Mouse (Mus musculus) kidney, embryonic 15.5 days (tissue): ENCODE measurements at regions not wholly inside any gene's neighbourhood (a gene's known extent, or its start where the extent isn't known, plus 50 kb on each side); places are given as distances from the start of the nearest gene placed in this dataset.
A peak's percentile ranks its signal among the peaks of the same experiment; 100 is the strongest.

Experiments used
- ATAC-seq: fragments of 200-750 bp; cut with Nextera tagmentation; replicated peaks from 2 replicates; pipeline ENCODE4 v1.8.0; 2017; ENCODE audit warnings: moderate TSS enrichment; ENCODE audit not compliant: low FRiP score
- H3K27ac ChIP-seq: fragments of 300-500 bp; sonication (generic); 2 replicates; pipeline ENCODE4 v1.5.1; 2015; ENCODE audit warnings: mild to moderate bottlenecking, inconsistent platforms
- H3K27me3 ChIP-seq: fragments of 300-500 bp; sonication (generic); 2 replicates; pipeline ENCODE4 v1.6.1; 2015; ENCODE audit warnings: inconsistent platforms
- H3K36me3 ChIP-seq: fragments of 300-500 bp; sonication (generic); 2 replicates; pipeline ENCODE4 v1.6.1; 2015; ENCODE audit warnings: inconsistent platforms
- H3K4me1 ChIP-seq: fragments of 300-500 bp; sonication (generic); 2 replicates; pipeline ENCODE4 v1.6.1; 2015; ENCODE audit warnings: inconsistent platforms
- H3K4me2 ChIP-seq: fragments of 300-500 bp; sonication (generic); 2 replicates; pipeline ENCODE4 v1.6.1; 2015; ENCODE audit warnings: moderate library complexity, mild to moderate bottlenecking, inconsistent platforms
- H3K4me3 ChIP-seq: fragments of 300-500 bp; sonication (generic); replicated peaks from 2 replicates; pipeline ENCODE4 v1.5.1; 2015; ENCODE audit warnings: mild to moderate bottlenecking, inconsistent platforms
- H3K9ac ChIP-seq: fragments of 300-500 bp; sonication (generic); 2 replicates; pipeline ENCODE4 v1.6.1; 2015; ENCODE audit warnings: mild to moderate bottlenecking, inconsistent platforms
- H3K9me3 ChIP-seq: fragments of 300-500 bp; sonication (generic); replicated peaks from 2 replicates; pipeline ENCODE4 v1.6.1; 2016; ENCODE audit warnings: inconsistent platforms
- WGBS: fragments of 180-500 bp; shearing (Covaris S2); methylation state at CpG from one replicate; pipeline ENCODE4 v1.1.7; 2015; ENCODE audit warnings: mixed read lengths; 5-methylcytosine and 5-hydroxymethylcytosine counted together

DNA sequence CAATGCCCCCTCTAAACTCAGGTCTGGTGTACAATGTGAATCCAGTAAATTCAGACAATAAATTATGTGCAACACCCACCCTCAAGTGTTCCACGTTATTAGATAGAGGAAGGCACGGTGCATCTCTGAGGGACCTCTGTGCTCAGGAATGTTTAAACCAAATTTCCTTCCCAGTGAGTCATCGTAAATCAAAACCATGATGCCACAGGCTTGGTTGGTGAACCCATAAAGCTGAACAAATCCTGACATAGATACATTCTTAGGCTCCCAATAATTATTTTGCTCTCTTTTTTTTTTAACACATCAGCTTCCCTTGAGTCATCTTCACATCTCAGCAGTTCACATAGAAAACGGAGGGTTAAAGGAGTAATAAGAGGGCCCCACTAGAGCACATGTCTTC is 173.6 kb upstream of the Zpld1 start:
- Histone ChIP-seq H3K4me1 (peaks cover 10% of the 10 kb centered on the region), H3K9ac (no peak overlapping the region), H3K27ac (no peak overlapping the region), H3K4me2 (peak overlapping the region; percentile 33; the same call in 1 of the 2 replicates), H3K36me3 (no peaks in the 10 kb centered on the region), H3K27me3 (no peaks in the 10 kb centered on the region), H3K4me3 (no peak overlapping the region), H3K9me3 (no peaks in the 10 kb centered on the region)
- 39% methylated on average over 4 of the region's 4 CpGs for WGBS
- ATAC-seq, result no peak

DNA sequence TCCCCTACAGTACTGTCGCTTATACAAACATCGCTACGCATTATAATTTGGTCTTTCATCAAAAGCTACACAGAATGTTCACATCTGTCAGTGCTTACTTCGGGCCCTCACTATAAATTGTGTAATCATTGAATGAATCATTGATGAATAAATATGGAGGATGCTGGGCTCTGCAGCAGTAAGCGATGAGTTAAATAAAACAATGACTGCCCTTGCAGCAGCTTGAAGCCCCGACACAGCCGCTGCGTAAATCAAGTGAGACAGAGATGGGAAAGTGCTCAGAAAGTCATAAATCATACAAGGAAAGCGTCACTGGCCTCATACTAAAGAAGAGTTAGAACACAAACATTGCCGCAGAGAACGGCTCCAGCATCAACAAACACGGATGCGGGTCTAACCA is 172.9 kb upstream of the Zpld1 start:
- 21% methylated on average over 13 of the region's 13 CpGs for WGBS
- Histone ChIP-seq H3K4me2 (peak overlapping the region; percentile 33), H3K9ac (no peak overlapping the region), H3K27me3 (no peaks in the 10 kb centered on the region), H3K9me3 (no peaks in the 10 kb centered on the region), H3K27ac (no peak overlapping the region), H3K36me3 (no peaks in the 10 kb centered on the region), H3K4me3 (no peak overlapping the region), H3K4me1 (peaks cover 10% of the 10 kb centered on the region)
- peak; percentile 44; the same call in 1 of the 2 replicates for ATAC-seq

DNA sequence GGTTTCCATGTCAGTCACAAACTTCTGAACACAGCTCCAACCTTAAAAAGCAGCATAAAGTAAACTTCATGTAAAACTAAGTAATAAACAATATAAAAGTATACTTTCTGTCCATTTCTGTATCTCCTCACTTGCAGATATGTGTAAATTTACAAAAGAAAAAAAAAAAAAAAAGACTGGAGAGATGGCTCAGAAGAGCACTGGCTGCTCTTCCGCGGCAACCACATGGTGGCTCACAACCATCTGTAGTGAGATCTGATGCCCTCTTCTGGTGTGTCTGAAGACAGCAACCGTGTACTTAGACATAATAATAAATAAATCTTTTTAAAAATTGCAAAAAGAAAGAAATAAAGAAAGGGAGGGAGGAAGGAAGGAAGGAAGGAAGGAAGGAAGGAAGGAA is 171.9 kb upstream of the Zpld1 start:
- Histone ChIP-seq H3K4me3 (no peak overlapping the region), H3K27me3 (no peaks in the 10 kb centered on the region), H3K9me3 (no peaks in the 10 kb centered on the region), H3K4me1 (peaks cover 10% of the 10 kb centered on the region), H3K36me3 (no peaks in the 10 kb centered on the region), H3K27ac (no peak overlapping the region), H3K4me2 (no peak overlapping the region), H3K9ac (no peak overlapping the region)
- ATAC-seq, result no peak
- 69% methylated on average over 3 of the region's 3 CpGs for WGBS

DNA sequence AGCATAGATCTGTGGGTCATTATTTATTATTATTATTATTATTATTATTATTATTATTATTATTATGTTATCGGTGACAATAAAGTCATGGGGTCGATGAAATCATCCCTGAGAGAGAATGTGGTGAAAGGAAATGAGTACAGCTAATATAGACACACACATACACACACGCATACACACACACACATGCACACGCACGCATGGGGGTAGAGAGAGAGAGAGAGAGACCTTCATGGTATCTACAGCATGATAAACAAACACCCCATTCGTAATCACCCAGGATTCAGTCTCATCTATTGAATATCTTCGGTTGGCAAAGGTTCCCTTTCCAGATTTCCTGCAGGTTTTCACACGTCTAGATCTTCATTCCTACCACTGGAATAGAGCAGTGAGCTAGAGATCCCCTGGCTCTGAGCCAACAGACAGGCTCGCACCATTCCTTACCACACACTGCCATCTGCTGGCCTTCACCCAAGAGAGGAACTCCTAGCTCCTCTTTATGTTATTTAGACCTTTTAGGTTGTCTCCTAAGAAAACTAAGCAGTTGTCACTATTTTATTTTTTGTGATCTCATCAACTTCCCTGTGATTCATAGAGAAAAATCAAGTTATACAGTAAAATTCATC is 171.2 kb upstream of the Zpld1 start:
- Histone ChIP-seq H3K9ac (no peak overlapping the region), H3K4me2 (no peak overlapping the region), H3K36me3 (no peaks in the 10 kb centered on the region), H3K4me3 (no peak overlapping the region), H3K9me3 (no peaks in the 10 kb centered on the region), H3K4me1 (peaks cover 10% of the 10 kb centered on the region), H3K27me3 (no peaks in the 10 kb centered on the region), H3K27ac (no peak overlapping the region)
- 50% methylated on average over 9 of the region's 9 CpGs for WGBS
- ATAC-seq, result peak; percentile 84

DNA sequence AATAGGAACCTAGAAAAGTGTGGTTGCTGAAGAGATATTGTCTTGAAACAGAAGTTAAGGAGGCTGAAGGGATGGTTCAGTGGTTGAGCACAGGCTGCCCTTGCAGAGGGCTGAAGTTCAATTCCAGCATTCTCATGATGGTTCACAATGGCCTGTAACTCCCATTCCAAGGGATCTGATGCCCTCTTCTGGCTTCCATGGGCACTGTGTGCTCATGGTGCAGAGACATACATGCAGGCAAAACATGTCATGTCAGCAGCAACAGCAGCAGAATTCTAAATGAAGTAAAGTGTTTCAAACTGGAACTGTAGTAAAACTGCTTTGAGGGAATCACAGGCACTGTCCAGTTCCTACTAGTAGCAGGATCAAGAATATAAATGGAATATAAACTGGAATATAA is 162.7 kb upstream of the Zpld1 start:
- H3K4me2 ChIP-seq, result no peak overlapping the region
- no peak for ATAC-seq
- H3K4me1 ChIP-seq, result no peaks in the 10 kb centered on the region
- H3K9me3 ChIP-seq, result no peaks in the 10 kb centered on the region
- no peaks in the 10 kb centered on the region for H3K27me3 ChIP-seq
- no peak overlapping the region for H3K9ac ChIP-seq
- no peak overlapping the region for H3K4me3 ChIP-seq
- H3K36me3 ChIP-seq, result no peaks in the 10 kb centered on the region
- no peak overlapping the region for H3K27ac ChIP-seq

DNA sequence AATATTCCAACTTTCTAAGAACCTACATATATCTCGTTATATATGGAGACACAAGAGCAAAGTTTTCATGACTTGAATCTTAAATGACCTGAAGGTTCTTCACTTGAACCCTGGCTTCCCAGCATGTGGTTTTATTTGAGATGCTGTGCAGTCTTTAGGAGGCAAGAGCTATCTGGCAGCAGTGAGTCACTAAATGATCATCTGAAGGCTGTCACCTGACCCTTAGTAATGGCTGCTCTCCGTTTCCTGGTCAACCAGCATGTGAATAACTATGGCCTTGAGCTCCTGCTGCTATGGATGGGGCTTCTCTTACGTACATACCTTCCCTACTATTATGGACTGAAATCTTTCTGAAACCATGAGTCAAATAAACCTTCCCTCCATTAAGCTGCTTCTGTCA is 149.8 kb upstream of the Zpld1 start:
- H3K4me1 ChIP-seq, result no peaks in the 10 kb centered on the region
- H3K27ac ChIP-seq, result no peak overlapping the region
- no peak overlapping the region for H3K4me3 ChIP-seq
- no peaks in the 10 kb centered on the region for H3K27me3 ChIP-seq
- ATAC-seq, result no peak
- H3K9me3 ChIP-seq, result no peaks in the 10 kb centered on the region
- WGBS, result 82% methylated on average over 3 of the region's 3 CpGs
- no peak overlapping the region for H3K9ac ChIP-seq
- H3K36me3 ChIP-seq, result no peaks in the 10 kb centered on the region
- no peak overlapping the region for H3K4me2 ChIP-seq

DNA sequence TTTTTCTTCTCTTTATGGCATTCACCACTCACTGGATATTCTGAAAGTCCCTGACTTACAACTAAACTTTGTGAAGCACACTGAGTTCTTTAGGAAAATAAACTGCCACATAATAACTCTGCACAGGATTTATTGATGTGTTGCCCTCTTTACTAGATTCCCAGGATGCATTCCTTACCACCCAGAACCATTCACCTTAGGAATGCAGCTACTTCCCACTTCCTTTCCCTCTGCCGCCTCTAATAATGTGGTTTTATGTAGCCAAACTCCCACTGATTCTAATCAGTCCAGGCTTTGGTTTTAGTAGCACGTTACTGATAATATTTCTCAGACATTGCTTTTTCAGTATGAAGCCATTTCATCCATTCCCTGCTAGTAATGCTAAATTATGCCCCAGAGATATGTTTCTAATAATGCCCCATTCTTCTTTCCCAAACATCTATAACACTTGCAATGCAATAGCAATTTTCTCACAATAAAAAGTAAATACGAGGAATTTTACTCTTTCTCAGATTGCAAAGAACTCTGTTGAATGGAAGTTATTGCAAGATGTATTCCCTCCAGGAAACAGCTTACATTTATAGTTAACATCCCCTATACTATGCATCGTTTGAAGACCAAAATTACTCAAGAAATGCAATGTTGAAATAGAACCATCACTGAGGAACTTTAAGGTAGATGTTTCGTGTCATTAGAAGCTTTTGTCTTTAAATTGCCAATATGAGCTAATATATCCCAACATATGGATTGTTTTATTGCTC is 145.2 kb upstream of the Zpld1 start:
- Histone ChIP-seq H3K9me3 (no peaks in the 10 kb centered on the region), H3K36me3 (no peaks in the 10 kb centered on the region), H3K4me3 (no peak overlapping the region), H3K27me3 (no peaks in the 10 kb centered on the region), H3K4me1 (no peaks in the 10 kb centered on the region), H3K4me2 (no peak overlapping the region), H3K27ac (no peak overlapping the region), H3K9ac (no peak overlapping the region)
- WGBS, result 60% methylated on average over 5 of the region's 5 CpGs
- no peak for ATAC-seq

DNA sequence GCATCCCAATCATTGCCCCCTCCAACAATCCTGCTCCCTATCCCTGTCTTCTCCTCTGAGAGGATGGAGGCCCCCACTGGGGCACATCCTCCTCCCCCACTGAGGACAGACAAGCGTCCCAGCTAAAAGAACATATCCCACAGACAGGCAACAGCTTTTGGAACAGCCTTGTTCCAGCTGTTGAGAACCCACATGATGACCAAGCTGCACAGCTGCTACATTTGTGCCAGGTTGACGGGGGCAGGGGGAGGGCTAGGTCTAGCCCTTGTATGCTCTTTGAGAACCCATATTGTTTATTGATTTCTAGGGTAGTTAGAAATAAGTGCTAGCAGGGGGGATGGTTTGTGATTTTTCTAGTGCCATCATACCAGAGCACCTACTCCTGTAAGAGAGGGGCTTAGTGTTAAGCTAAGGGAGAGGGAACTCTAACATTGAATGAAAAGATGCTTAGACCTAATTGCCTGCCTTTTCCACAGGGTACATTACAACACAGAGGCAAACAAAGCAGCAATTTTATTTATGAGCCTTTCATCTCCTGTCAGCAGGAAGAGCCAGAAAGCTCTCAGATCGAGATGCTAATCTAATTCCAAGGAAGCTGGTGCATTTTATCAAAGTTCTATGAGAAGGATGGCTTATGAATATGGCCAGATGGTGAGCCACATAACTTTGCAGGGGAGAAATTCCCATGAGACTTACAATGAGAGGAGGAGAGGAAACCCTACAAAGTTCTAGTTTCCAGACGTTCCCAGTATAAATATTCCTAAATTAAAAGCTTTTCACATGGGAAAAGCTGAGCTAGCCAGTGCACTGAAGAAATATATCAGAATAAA is 137.6 kb upstream of the Zpld1 start:
- H3K9me3 ChIP-seq, result no peaks in the 10 kb centered on the region
- H3K4me3 ChIP-seq, result no peak overlapping the region
- H3K4me2 ChIP-seq, result no peak overlapping the region
- no peak for ATAC-seq
- no peaks in the 10 kb centered on the region for H3K27me3 ChIP-seq
- no peaks in the 10 kb centered on the region for H3K4me1 ChIP-seq
- H3K27ac ChIP-seq, result no peak overlapping the region
- no peak overlapping the region for H3K9ac ChIP-seq
- H3K36me3 ChIP-seq, result no peaks in the 10 kb centered on the region
- WGBS, result 41% methylated on average over 4 of the region's 4 CpGs

DNA sequence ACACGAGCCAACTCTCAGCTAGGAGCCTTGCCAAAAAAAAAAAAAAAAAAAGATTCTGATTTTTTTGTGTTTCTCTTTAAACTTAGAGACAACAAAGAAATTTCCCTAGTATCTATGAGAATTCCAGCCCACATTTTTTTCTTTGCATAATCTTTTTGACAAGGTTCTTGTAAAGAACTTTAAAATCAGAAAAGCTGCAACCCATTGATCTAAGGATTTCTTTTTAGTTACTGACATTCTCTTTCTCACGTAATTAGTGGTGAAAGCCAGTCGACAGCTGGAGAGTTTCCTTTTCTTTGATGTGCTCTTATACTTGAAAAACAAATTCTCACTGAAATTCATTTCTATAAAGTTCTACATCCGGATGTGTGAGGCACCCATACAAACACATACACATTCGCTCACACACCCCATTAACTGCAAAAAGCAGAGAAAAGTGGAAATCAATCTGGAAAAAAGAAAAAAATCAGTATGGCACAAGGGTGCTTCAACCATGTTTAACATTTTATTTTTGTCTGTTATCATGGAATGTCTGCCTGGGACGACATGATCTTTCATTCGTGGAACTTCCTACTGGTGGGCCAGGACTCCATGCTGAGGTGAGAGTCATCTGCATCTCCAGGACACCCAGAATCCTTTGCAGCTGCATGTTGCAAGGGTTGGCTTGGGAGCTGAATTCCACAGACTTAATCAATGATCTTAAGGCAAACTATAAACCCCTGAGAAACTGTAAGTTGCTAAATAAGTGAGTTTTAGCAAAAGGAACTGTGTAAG is 124.0 kb upstream of the Zpld1 start:
- no peak overlapping the region for H3K4me3 ChIP-seq
- WGBS, result 47% methylated on average over 7 of the region's 7 CpGs
- H3K9ac ChIP-seq, result no peak overlapping the region
- no peak for ATAC-seq
- H3K4me1 ChIP-seq, result no peaks in the 10 kb centered on the region
- H3K27me3 ChIP-seq, result no peaks in the 10 kb centered on the region
- H3K27ac ChIP-seq, result no peak overlapping the region
- no peaks in the 10 kb centered on the region for H3K36me3 ChIP-seq
- no peaks in the 10 kb centered on the region for H3K9me3 ChIP-seq
- no peak overlapping the region for H3K4me2 ChIP-seq

DNA sequence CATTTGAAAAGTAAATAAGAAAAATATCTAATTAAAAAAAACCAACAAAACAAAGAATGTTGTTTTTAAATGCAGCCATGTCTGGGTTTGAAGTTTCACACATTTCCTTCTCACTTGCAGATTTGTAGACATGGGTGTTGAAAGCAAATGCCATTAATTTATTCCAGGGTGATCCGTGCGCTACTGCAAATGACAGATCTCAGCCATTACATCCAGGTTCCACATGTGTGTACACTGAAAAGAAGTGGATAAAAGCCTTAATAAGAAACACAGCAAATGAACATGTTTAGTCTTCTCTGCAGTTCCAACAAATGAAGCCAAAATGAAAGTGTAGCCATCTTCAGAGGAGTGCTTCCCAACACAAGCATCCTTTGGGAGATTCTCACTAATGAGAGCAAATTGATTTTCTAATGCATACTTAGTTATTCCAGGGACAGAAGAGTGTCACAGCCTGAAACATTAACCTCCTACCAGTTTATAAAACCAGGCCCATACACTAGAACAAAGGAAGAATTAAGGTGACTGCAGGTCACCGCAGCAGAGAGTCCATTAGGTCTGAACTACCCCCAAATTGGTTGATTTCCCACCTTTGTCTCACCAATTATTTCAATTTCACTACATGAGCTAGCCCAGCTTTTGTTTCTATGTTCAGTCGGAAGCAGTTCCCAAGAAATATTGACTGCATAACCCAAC is 123.2 kb upstream of the Zpld1 start:
- no peak overlapping the region for H3K4me3 ChIP-seq
- no peak overlapping the region for H3K9ac ChIP-seq
- no peak overlapping the region for H3K4me2 ChIP-seq
- no peak for ATAC-seq
- H3K36me3 ChIP-seq, result no peaks in the 10 kb centered on the region
- H3K9me3 ChIP-seq, result no peaks in the 10 kb centered on the region
- H3K27me3 ChIP-seq, result no peaks in the 10 kb centered on the region
- H3K27ac ChIP-seq, result 0 out of 2 replicates have a peak overlapping the region, but pooled peaks have one; percentile 18
- WGBS, result 66% methylated on average over 4 of the region's 4 CpGs
- H3K4me1 ChIP-seq, result no peaks in the 10 kb centered on the region

DNA sequence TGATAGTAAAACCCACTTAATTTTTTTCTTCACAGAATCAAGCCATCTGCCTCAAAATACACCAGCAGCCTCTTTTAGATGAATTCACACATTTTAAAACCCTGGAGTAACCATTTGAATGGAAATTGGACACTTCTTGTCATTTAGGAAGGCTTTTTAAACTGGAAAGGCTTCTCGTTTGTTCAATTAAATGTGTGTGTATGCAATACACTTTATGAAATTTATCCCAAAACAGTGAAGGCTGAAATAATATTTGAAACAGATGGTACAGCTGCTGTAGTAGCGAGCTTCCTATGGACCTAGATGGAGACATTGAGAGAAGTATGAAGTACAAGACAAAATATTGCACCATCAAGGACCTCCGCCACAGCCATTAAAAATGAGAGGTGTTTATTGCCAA is 121.1 kb upstream of the Zpld1 start:
- H3K36me3 ChIP-seq, result no peaks in the 10 kb centered on the region
- no peak for ATAC-seq
- H3K4me2 ChIP-seq, result no peak overlapping the region
- WGBS, result 82% methylated on average over 3 of the region's 3 CpGs
- H3K9me3 ChIP-seq, result no peaks in the 10 kb centered on the region
- H3K27me3 ChIP-seq, result no peaks in the 10 kb centered on the region
- H3K9ac ChIP-seq, result no peak overlapping the region
- H3K4me1 ChIP-seq, result no peaks in the 10 kb centered on the region
- H3K27ac ChIP-seq, result no peak overlapping the region
- no peak overlapping the region for H3K4me3 ChIP-seq
